ENCODE assay signal across 22 mouse cellular contexts in the genomic region with DNA sequence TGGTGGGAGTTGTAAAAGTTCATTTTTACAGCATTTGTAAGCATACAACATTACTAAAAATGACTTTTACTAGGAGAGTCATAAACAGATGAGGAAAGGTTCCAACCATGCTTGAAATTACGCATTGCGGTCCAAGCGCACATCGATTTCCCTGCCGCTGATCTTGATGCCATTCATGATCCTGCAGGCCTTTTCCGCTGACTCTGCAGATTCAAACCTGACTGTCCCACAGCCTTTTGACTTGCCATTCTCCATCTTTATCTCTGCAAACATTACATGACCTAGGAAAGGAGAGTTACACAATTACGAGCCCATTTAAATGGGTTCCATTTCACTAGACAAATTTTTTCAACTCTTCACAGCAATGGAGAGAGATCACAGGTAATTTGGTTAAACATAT. TPM values are rescaled to one million over a fixed set of nuclear protein-coding genes. Genes with fewer than 3 reads are reported as not detected.
"Had no signal": no experiment of that assay in that cellular context is flagged by ENCODE, and none has a peak within 500 bp of the region (broad histone marks: within the 10 kb centered on the region; RNA-seq: fewer than 3 reads in every experiment).

No protein-coding gene starts in this region.

- H3K4me1 ChIP-seq: neural tube, embryonic 15.5 days; stomach, embryonic 15.5 days had no signal

- H3K4me3 ChIP-seq: neural tube, embryonic 15.5 days; stomach, embryonic 15.5 days had no signal

- H3K9me3 ChIP-seq: neural tube, embryonic 15.5 days; stomach, embryonic 15.5 days had no signal

- H3K4me2 ChIP-seq: neural tube, embryonic 15.5 days; stomach, embryonic 15.5 days had no signal

- H3K27me3 ChIP-seq: neural tube, embryonic 15.5 days; stomach, embryonic 15.5 days had no signal

- H3K27ac ChIP-seq: neural tube, embryonic 15.5 days; stomach, embryonic 15.5 days; stomach, postnatal 0 days had no signal

- DNase-seq: retina, postnatal 1 day; right cerebral cortex, adult 18-20 months; right cerebral cortex, postnatal 14 days; right cerebral cortex, postnatal 25 days; right cerebral cortex, postnatal 4 days; spleen, adult 18-20 months; thymus, adult 18-20 months; thymus, adult 2 months; thymus, postnatal 14 days; thymus, postnatal 25 days; thymus, postnatal 36 days; thymus, postnatal 4 days had no signal

- H3K9ac ChIP-seq: neural tube, embryonic 15.5 days; stomach, embryonic 15.5 days had no signal

RNA-seq across cellular contexts. Expression of a gene that starts 20.8 kb away (rescaled TPM):
- polyA plus RNA-seq: small intestine, adult 2 months; thymus, adult 2 months had no signal

RNA-seq across cellular contexts. Expression of a gene that starts 47.7 kb away (rescaled TPM):
- total RNA-seq: neutrophil, adult 5-6 weeks had no signal
- polyA plus RNA-seq: small intestine, adult 2 months; spleen, adult 2 months; stomach, embryonic 14.5 days; stomach, embryonic 16.5 days; thymus, adult 2 months; thymus, postnatal 0 days; urinary bladder, adult 2 months had no signal
